Mouse (Mus musculus) cerebellum, postnatal 10 days (tissue): Measurements from ENCODE around the gene Pecam1.
"Not testable (repeated sequence)": the region's sequence is repeated elsewhere in the genome, so short reads cannot be mapped to it uniquely, and the experiment has no call there.

Experiments
- DNase-seq, 2 experiments: peaks; one replicate each; pipeline ENCODE4 v3.0.0; 2021; ENCODE audit warnings: mixed read lengths in 2 of 2

Gene Pecam1

DNA sequence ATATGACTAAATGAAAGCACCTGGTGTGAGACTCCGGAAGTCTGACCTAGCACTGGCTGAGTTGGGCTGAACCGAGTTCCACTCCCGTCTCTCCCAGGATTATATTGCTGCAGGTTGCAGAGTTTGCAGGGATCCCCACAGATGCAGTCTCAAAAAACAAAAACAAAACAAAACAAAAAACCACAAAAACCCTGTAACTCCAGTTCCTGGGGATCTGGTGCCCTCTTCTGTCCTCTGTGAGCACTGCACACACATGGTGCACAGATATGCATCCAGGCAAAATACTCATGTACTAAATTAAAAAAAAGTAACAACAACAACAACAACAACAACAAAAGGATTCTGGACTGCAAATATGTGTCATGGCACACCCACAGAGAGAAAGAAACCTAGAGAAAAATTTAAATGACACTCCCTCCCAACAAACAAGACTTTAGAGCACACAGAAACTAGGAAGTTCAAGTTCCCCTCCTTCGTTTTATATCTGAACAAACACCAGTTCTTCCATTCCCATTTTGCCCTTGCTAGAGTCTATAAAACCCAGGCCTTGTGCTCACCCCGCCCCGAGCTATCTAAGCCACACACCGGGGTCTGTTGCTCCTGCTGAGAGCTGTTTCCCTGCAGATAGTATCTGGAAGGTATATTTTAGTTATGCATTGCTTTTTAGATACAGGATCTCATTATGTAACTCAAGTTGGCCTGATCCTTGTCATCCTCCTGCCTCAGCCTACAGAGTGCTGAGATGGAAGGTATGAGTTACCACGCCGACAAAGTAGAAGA is 20.0 kb upstream of the Pecam1 start:
- DNase-seq, result peak; percentile 31 to 44

DNA sequence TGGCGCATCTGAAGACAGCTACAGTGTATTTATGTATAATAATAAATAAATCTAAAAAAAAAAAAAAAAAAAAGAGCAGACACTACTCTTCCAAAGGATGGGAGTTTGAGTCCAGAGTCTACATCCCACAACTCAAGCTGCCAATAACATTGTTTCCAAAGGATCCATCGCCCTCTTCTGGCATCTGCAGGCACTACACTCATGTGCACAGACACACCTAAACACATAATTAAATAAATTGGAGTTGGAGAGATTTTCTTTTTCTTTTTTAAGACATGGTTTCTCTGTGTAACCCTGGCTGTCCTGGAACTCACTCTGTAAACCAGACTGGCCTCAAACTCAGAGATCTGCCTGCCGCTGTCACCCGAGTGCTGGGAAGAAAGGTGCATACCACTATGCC is 17.1 kb upstream of the Pecam1 start:
- no peak for DNase-seq

DNA sequence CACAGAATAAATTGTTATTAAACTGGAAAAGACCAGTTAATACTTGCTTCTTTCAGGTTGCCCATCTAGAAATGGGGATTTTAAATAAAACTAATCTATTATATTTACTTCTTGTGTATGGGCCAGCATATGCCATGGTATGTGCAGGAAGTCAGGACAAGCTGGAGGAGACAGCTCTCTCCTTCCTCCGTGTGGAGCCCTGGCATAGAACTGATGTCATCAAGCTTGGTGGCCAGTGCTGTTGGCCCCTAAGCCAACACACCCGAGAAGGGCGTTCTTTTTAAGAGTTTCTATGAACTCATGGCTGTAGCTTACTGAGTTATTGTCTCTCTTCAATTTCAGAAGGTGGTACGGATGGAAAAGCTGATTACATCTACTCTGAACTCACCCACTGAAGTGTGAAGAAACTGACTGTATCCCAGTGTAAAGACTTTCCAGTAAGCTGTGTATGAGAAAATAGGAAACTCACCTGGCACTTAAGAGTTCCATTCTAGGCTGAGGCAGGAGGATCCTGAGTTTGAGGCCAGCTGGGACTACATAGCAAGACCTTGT is 16.3 kb upstream of the Pecam1 start:
- DNase-seq, result no peak

DNA sequence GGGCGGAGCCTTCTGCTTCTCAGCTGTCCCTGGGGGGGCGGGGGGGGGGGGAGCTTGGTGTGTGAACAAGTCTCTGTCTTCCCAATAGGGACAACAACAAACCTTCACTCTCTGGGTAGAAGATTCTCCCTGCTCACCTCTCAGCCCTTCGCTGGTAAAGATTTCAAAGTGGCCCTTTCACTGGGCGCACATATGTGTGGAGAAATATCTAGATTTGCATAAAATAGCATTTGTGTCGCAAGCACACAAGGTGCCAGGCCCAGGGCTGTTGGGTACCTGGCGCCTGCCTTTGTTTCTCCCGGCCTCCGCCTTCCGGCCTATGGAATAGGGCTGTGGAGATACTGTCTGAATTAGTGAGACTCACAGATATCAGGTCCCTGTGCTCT is 12.4 kb upstream of the Pecam1 start:
- no peak for DNase-seq

GRCm38 (mm10) chr11:106762139-106762799 is 11.8 kb upstream of the Pecam1 start:
- DNase-seq, result no peak

- DNase-seq, result peak; percentile 59 to 67
These were observed 10.1 kb upstream of the Pecam1 start for GRCm38 (mm10) chr11:106760511-106760910.

GRCm38 (mm10) chr11:106759028-106759427 is 8.6 kb upstream of the Pecam1 start:
- DNase-seq, result no peak

GRCm38 (mm10) chr11:106755583-106755982 is 5.2 kb upstream of the Pecam1 start:
- no peak for DNase-seq

- DNase-seq, result no peak
These were observed 2.9 kb upstream of the Pecam1 start for GRCm38 (mm10) chr11:106753314-106753713.

DNA sequence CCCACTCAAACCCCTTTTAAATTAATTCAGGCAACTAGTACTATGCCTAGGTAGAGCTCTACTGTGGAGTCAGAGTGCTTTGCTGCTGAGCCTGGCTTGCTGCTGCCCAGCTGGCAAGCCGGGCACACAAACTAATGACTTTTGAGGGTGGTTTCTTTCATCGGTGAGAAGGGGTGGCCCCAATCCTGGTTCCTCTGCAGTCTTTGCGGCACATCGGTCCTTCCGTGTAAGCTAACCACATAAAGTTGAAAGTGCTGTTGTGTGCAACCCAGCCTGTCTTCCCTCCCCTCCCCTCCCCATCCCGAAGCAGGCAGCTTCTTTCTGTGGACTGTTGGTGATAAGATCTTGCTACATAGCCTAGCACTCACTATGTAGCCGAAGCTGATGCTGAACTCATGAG is 1.7 kb upstream of the Pecam1 start:
- no peak for DNase-seq

DNA sequence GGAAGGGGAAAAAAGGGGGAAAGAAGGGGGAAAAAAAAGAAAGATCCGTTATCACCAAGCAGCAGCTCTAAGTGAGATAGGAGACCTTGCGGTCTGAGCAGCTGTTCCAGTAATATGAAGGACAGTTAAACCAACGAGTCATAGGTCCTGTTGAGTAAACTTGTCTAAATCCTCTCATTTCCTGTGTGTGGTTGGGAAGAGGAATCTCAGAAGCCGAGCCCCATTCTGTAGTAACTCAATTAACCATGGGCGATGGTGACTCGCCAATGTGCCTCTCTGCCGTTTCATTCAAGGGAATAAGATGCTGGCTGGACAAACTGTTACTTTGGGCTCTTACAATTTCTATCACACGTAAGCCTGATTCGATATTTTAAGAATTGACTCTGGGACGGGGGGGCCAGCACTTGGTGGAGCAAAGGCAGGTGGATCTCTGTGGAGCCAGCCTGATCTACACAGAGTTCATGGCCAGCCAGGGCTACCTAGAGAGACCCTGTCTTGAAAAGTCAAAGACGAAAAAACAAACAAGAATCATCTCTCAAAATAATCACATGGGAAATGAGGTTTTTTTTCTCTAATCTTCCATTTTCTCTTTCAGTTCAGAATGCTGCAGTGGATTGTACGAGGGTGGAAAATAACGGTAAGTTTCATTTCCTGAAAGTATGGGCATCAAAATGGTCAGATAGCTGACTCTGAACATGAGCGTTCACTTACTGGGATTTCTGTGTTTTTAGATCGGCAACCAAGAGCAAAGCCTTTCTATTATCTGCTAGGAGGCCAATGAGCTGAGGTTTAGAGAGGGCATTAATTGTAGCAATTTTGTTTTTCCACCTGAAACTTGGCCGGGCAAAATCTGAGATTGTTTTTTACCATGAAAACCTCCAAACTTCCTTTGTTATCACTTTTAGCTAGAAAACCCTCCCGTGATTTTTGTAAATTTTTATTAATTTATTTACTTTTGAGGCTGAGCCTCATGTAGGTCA is 901 bp upstream of the Pecam1 start, which contains the start of gene Milr1:
Milr1 (plus strand) TSS at position 188 of the 980 bp plus-strand sequence.
- DNase-seq, result no peak

GRCm38 (mm10) chr11:106749557-106750120 is 789 bp downstream of the Pecam1 start:
- not testable (repeated sequence) for DNase-seq

DNA sequence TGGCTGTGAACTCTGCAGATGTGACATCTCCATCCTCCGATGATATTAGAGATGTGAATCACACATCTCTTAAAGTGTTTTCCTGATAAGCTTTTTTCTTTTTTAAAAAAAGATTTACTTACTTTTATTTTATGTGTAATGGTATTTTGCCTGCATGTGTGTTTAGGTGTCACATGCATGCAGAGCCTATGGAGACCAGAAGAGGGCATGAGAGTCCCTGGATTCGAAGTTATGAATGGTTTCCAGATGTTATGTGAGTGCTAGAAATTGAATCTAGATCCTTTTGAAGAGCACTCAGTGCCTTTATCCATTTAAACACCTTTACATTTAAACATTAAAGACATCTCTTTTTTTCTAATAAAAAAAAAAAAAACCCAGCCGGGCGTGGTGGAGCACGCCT is 5.5 kb downstream of the Pecam1 start:
- no peak for DNase-seq

DNA sequence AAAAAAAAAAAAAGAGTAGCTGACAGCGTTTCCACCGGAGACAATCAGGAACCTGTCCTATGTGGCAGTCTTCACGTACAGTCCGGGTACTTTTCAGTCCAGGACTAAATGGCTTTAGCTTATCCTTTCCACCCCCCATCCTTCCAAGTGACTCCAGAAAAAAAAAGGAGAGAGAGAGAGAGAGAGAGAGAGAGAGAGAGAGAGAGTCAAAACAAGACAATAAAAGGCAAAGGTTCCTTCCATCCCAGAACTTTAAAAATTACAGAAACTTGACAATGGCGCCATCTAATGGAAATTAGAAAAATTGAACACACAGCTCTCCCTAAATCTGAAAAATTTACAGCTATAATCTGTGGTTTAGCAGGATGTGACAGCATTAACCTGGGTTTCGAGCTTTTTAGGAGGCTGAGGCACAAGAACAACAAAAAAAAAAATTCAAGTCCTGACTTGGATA is 8.0 kb downstream of the Pecam1 start:
- peak in 1 of 2 experiments; percentile 50 for DNase-seq

GRCm38 (mm10) chr11:106741826-106742225 is 8.6 kb downstream of the Pecam1 start:
- no peak for DNase-seq

DNA sequence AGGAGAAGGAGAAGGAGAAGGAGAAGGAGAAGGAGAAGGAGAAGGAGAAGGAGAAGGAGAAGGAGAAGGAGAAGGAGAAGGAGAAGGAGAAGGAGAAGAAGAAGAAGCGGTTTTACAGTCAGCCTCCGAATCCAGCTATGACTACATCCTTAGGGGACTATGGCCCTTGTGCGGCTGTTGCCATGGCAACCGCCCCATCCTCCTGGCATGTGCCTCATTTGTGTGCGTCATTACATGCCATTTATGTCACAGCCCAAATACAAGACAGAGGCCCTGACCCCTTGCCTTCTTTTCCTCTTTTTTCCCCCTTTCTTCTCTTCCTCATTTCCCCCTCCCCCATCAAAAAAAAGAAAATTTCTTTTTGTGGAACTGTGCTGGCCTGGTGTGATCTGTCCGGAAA is 9.2 kb downstream of the Pecam1 start:
- DNase-seq, result peak; percentile 59 to 63

- not testable (repeated sequence) for DNase-seq
These were observed 9.7 kb downstream of the Pecam1 start for GRCm38 (mm10) chr11:106740724-106741123.

- peak in 1 of 2 experiments; percentile 32 for DNase-seq
These were observed 11.3 kb downstream of the Pecam1 start for GRCm38 (mm10) chr11:106739116-106739515.

- peak in 1 of 2 experiments; percentile 24 for DNase-seq
These were observed 13.2 kb downstream of the Pecam1 start for GRCm38 (mm10) chr11:106737178-106737621.

- DNase-seq, result no peak
These were observed 13.8 kb downstream of the Pecam1 start for GRCm38 (mm10) chr11:106736614-106737013.

- no peak for DNase-seq
These were observed 19.7 kb downstream of the Pecam1 start for GRCm38 (mm10) chr11:106730714-106731113.

- DNase-seq, result no peak
These were observed 20.8 kb downstream of the Pecam1 start for GRCm38 (mm10) chr11:106729656-106730055.
